Mouse (Mus musculus) G1E (cell line): ENCODE results near the gene Galr3. TPM values are rescaled to one million over a fixed set of nuclear protein-coding genes. Genes with fewer than 3 reads are reported as not detected.

ENCODE experiments used
- ATAC-seq: 2 replicates; pipeline ENCODE4 v1.8.0; 2016; ENCODE audit warnings: mild to moderate bottlenecking; ENCODE audit not compliant: insufficient number of reproducible peaks, poor library complexity, low FRiP score, severe bottlenecking; ENCODE audit errors: extremely low read depth
- DNase-seq: peaks from one replicate; pipeline ENCODE4 v3.0.0; 2012; ENCODE audit warnings: low spot score
- H3K27me3 ChIP-seq: 2 replicates; pipeline ENCODE4 v1.6.1; 2012; ENCODE audit warnings: mild to moderate bottlenecking, low read length, inconsistent platforms; ENCODE audit not compliant: insufficient read depth
- H3K36me3 ChIP-seq: replicated peaks from 2 replicates; pipeline ENCODE3; 2012; ENCODE audit warnings: mild to moderate bottlenecking, inconsistent platforms
- H3K4me1 ChIP-seq: 2 replicates; pipeline ENCODE4 v1.6.1; 2012; ENCODE audit warnings: low read depth, low read length, inconsistent platforms, mixed read lengths; ENCODE audit not compliant: insufficient read depth
- H3K4me3 ChIP-seq: 2 replicates; pipeline ENCODE4 v1.5.1; 2012; ENCODE audit warnings: low read depth, mild to moderate bottlenecking, inconsistent platforms, low read length, moderate library complexity, mixed read lengths
- H3K9me3 ChIP-seq: replicated peaks from 2 replicates; pipeline ENCODE4 v1.6.1; 2012; ENCODE audit warnings: inconsistent platforms
- CTCF ChIP-seq: IDR thresholded peaks from 2 replicates; pipeline ENCODE4 v1.5.1; 2012; ENCODE audit warnings: low read depth, low read length, inconsistent platforms, mixed read lengths
- GATA1 ChIP-seq: IDR thresholded peaks from 2 replicates; pipeline ENCODE4 v1.6.1; 2012; ENCODE audit warnings: borderline replicate concordance, low read length, inconsistent platforms, mixed read lengths
- GATA2 ChIP-seq: IDR thresholded peaks from 2 replicates; pipeline ENCODE4 v1.6.1; 2012; ENCODE audit warnings: low read depth, low read length, inconsistent platforms, borderline replicate concordance
- POLR2AphosphoS5 ChIP-seq: IDR thresholded peaks from 2 replicates; pipeline ENCODE4 v1.6.1; 2012; ENCODE audit warnings: low read depth, low read length, inconsistent platforms; ENCODE audit not compliant: insufficient replicate concordance
- TAL1 ChIP-seq: conservative IDR thresholded peaks from 2 replicates; pipeline ENCODE4 v1.6.1; 2012; ENCODE audit warnings: low read depth, low read length, inconsistent platforms, mixed read lengths
- polyA plus RNA-seq: library from polyadenylated mRNA; stranded (reverse); fragments of >175 nt; gene quantifications from 2 replicates; pipeline ENCODE4 v1.2.3, GENCODE M21; 2012
- total RNA-seq, 2 experiments: library from RNA; stranded (forward) in 1 of 2; stranded (reverse) in 1 of 2; fragments of 200-1000 nt in 1 of 2; fragments of >200 nt in 1 of 2; fragmentation: Nextera tagmentation in 1 of 2; gene quantifications; 2 replicates each; pipeline ENCODE4 v1.2.3; 2014 to 2017

Gene Galr3
- total and polyA plus RNA-seq, 3 experiments, result not detected

- no peak overlapping the region for H3K4me3 ChIP-seq
- TF ChIP-seq CTCF (no peak), TAL1 (no peak), POLR2AphosphoS5 (no peak)
- DNase-seq, result no peak
- peaks cover 95% of the 10 kb centered on the region for H3K36me3 ChIP-seq
- H3K27me3 ChIP-seq, result no peaks in the 10 kb centered on the region
- no peaks in the 10 kb centered on the region for H3K9me3 ChIP-seq
- no peak for ATAC-seq
- no peaks in the 10 kb centered on the region; the same call in 1 of the 2 replicates for H3K4me1 ChIP-seq
These were observed 42.1 kb upstream of the Galr3 start for GRCm38 (mm10) chr15:78999586-78999985.

- TF ChIP-seq GATA1 (no peak), POLR2AphosphoS5 (no peak), CTCF (no peak), TAL1 (no peak), GATA2 (no peak)
- Histone ChIP-seq H3K4me3 (no peak overlapping the region), H3K27me3 (no peaks in the 10 kb centered on the region), H3K9me3 (no peaks in the 10 kb centered on the region), H3K36me3 (peaks cover 95% of the 10 kb centered on the region), H3K4me1 (no peaks in the 10 kb centered on the region; the same call in 1 of the 2 replicates)
- ATAC-seq, result no peak
- DNase-seq, result no peak
These were observed 41.3 kb upstream of the Galr3 start for GRCm38 (mm10) chr15:79000357-79000791.

DNA sequence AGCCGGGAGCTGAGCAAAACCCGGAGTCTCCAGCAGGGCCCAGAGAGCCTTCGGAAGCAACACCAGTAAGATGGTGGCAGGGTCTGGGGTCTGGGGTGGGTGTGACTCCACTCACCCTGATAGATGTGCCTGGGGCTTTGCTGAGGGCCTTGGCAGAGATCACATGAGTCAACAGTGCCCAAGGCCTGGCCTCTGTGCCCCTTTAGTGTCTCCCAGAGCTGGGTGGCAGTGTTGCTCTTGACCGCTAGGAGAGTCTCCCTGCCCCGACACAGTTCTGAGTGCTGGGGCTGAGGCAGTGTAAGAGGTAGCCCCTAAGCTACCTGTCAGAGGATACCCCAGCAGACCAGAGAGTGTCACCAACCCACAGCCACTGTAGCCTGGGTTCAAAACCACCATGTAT, 40.1 kb upstream of the Galr3 start:
- ATAC-seq (no peak), DNase-seq (no peak)
- Histone ChIP-seq H3K27me3 (no peaks in the 10 kb centered on the region), H3K4me3 (no peak overlapping the region), H3K4me1 (no peaks in the 10 kb centered on the region; the same call in 1 of the 2 replicates), H3K9me3 (no peaks in the 10 kb centered on the region), H3K36me3 (peaks cover 94% of the 10 kb centered on the region)
- no peak for TF ChIP-seq GATA1
- no peak for TF ChIP-seq CTCF
- TF ChIP-seq TAL1, result no peak
- no peak for TF ChIP-seq GATA2
- no peak for TF ChIP-seq POLR2AphosphoS5

DNA sequence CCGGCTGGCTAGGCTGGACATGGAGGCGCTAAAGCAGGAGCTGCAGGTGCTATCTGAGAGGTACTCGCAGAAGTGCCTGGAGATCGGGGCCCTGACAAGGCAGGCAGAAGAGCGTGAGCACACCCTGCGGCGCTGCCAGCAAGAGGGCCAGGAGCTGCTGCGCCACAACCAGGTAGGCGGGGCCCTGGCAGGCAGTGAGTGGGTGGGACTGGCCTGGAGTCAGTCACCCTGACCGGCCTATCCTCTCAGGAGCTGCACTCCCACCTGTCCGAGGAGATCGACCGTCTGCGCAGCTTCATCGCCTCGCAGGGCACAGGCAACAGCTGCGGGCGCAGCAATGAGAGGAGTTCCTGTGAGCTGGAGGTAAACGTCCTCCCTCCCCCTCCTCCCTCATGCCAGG, 39.6 kb upstream of the Galr3 start:
- Histone ChIP-seq H3K4me1 (no peaks in the 10 kb centered on the region), H3K9me3 (no peaks in the 10 kb centered on the region), H3K36me3 (peaks cover 96% of the 10 kb centered on the region), H3K27me3 (no peaks in the 10 kb centered on the region), H3K4me3 (no peak overlapping the region)
- TF ChIP-seq TAL1 (no peak), CTCF (no peak), GATA2 (no peak), POLR2AphosphoS5 (no peak), GATA1 (no peak)
- ATAC-seq, result no peak
- no peak for DNase-seq

DNA sequence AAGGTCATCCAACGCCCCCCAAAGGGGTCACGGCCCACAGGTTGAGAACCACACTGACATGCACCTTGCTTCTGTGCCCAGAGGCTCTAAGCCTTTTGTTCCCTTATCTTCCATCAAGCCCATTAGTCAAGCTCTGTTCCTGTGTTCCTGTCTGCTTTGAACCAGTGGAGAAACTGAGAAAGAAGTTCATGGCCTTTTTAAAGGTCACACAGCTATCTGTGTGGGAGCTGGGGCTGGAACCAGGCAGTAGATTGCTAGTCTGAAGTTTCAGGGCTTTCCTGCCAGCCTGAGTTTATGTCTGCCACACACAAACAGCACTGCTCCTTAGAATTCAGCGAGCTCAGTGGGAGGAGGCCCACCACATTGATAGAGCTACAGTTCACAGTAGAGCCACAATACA, 38.6 kb upstream of the Galr3 start:
- H3K9me3 ChIP-seq, result no peaks in the 10 kb centered on the region
- H3K4me3 ChIP-seq, result no peak overlapping the region
- H3K4me1 ChIP-seq, result no peaks in the 10 kb centered on the region
- ATAC-seq (no peak), DNase-seq (no peak)
- H3K27me3 ChIP-seq, result no peaks in the 10 kb centered on the region
- peaks cover 87% of the 10 kb centered on the region for H3K36me3 ChIP-seq
- TF ChIP-seq GATA1 (no peak), POLR2AphosphoS5 (no peak), TAL1 (no peak), CTCF (no peak), GATA2 (no peak)

GRCm38 (mm10) chr15:79005581-79005980, 36.1 kb upstream of the Galr3 start:
- no peak overlapping the region for H3K4me3 ChIP-seq
- ATAC-seq (no peak), DNase-seq (no peak)
- TF ChIP-seq TAL1 (no peak), POLR2AphosphoS5 (no peak), GATA2 (no peak), GATA1 (no peak), CTCF (no peak)
- no peaks in the 10 kb centered on the region for H3K4me1 ChIP-seq
- H3K9me3 ChIP-seq, result no peaks in the 10 kb centered on the region
- no peaks in the 10 kb centered on the region; the same call in 1 of the 2 replicates for H3K27me3 ChIP-seq
- peaks cover 63% of the 10 kb centered on the region for H3K36me3 ChIP-seq

GRCm38 (mm10) chr15:79006638-79007037, 35.0 kb upstream of the Galr3 start:
- DNase-seq, result no peak
- H3K36me3 ChIP-seq, result peaks cover 52% of the 10 kb centered on the region

More at GRCm38 (mm10) chr15:79006638-79007037, 35.0 kb upstream of the Galr3 start:
- no peak for ATAC-seq
- no peak overlapping the region for H3K4me3 ChIP-seq
- no peaks in the 10 kb centered on the region for H3K9me3 ChIP-seq
- H3K27me3 ChIP-seq, result peaks cover 2% of the 10 kb centered on the region; the same call in 1 of the 2 replicates
- no peaks in the 10 kb centered on the region for H3K4me1 ChIP-seq
- TF ChIP-seq CTCF (no peak), POLR2AphosphoS5 (no peak), GATA1 (no peak), GATA2 (no peak), TAL1 (no peak)
